Mouse (Mus musculus): Measurements from ENCODE around the gene Ano3. TPM values are rescaled to one million over a fixed set of nuclear protein-coding genes. Genes with fewer than 3 reads are reported as not detected.
A peak's percentile ranks its signal among the peaks of the same experiment; 100 is the strongest.
"Not testable (repeated sequence)": the region's sequence is repeated elsewhere in the genome, so short reads cannot be mapped to it uniquely, and the experiment has no call there.

Gene Ano3
- polyA plus RNA-seq (2012; rRNA removed), result 0.77 and 0.83 TPM in 2 replicates

GRCm38 (mm10) chr2:110950823-110951222 lies at the start of gene Ano3:
Ano3 (minus strand) TSS chr2:110950923.
- not testable (repeated sequence) for DNase-seq (ENCODE audit: low read depth)

DNA sequence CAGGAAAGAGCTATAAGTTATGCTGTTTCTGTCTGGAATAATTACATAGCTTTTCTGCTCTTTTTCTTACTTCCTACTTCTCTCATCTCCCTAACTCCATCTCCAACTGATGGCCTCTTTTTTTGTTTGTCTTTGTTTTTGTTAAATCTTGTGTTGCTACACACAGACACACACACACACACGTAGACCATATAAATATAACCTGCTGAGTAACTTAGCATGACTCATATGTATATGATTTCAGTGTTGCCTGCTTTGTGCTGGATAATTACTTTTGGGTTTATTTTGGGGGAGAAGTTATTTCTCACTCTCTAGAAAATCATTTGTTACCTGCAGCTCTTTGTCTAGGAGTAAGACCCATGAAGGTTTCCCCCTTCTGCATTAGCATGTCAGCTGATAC lies 39.3 kb upstream of the Ano3 start:
- TF ChIP-seq POLR2A (IDR thresholded peaks at IDR 0.05; ENCODE audit: borderline replicate concordance, extremely low read depth, insufficient read depth, insufficient read length, poor library complexity, severe bottlenecking) (no peak), CTCF (IDR thresholded peaks at IDR 0.05; ENCODE audit: borderline replicate concordance, extremely low read depth, insufficient read depth, insufficient read length) (no peak)
- no peak for DNase-seq (ENCODE audit: low read depth)

GRCm38 (mm10) chr2:110989539-110989938 lies 38.8 kb upstream of the Ano3 start:
- peak; percentile 25 for DNase-seq (ENCODE audit: low read depth)
- TF ChIP-seq POLR2A (IDR thresholded peaks at IDR 0.05; ENCODE audit: borderline replicate concordance, extremely low read depth, insufficient read depth, insufficient read length, poor library complexity, severe bottlenecking), result no peak
- peak; percentile 21; the same call in 1 of the 2 replicates for TF ChIP-seq CTCF (IDR thresholded peaks at IDR 0.05; ENCODE audit: borderline replicate concordance, extremely low read depth, insufficient read depth, insufficient read length)

- DNase-seq (ENCODE audit: low read depth), result peak; percentile 41
Observed at GRCm38 (mm10) chr2:110985853-110986271, 35.1 kb upstream of the Ano3 start.

DNA sequence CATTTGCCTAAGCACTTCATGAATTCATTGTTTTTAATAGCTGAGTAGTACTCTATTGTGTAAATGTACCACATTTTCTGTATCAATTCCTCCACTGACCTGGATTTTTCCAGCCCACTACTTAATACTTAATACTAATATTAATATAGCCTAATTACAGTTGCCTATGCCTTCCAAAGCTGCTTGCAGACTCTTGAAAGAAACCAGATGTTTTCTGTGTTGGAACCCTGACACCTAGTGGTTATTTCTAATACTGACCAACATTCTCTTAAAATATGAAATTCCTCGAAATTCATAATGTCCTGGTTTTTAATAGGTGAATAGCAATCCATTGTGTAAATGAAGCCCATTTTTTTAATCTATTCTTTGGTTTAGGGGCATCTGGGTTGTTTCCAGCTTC lies 31.0 kb upstream of the Ano3 start:
- TF ChIP-seq CTCF (IDR thresholded peaks at IDR 0.05; ENCODE audit: borderline replicate concordance, extremely low read depth, insufficient read depth, insufficient read length) (0 out of 2 replicates have a peak, but pooled peaks have one; percentile 8), POLR2A (IDR thresholded peaks at IDR 0.05; ENCODE audit: borderline replicate concordance, extremely low read depth, insufficient read depth, insufficient read length, poor library complexity, severe bottlenecking) (no peak)
- DNase-seq (ENCODE audit: low read depth), result peak; percentile 72

More at GRCm38 (mm10) chr2:110985853-110986271, 35.1 kb upstream of the Ano3 start:
- TF ChIP-seq CTCF (IDR thresholded peaks at IDR 0.05; ENCODE audit: borderline replicate concordance, extremely low read depth, insufficient read depth, insufficient read length), result no peak
- no peak for TF ChIP-seq POLR2A (IDR thresholded peaks at IDR 0.05; ENCODE audit: borderline replicate concordance, extremely low read depth, insufficient read depth, insufficient read length, poor library complexity, severe bottlenecking)

GRCm38 (mm10) chr2:110979610-110980009 lies 28.9 kb upstream of the Ano3 start:
- DNase-seq (ENCODE audit: low read depth), result no peak
- no peak for TF ChIP-seq CTCF (IDR thresholded peaks at IDR 0.05; ENCODE audit: borderline replicate concordance, extremely low read depth, insufficient read depth, insufficient read length)
- TF ChIP-seq POLR2A (IDR thresholded peaks at IDR 0.05; ENCODE audit: borderline replicate concordance, extremely low read depth, insufficient read depth, insufficient read length, poor library complexity, severe bottlenecking), result no peak

GRCm38 (mm10) chr2:110976871-110977270 lies 26.1 kb upstream of the Ano3 start:
- DNase-seq (ENCODE audit: low read depth), result no peak
- no peak for TF ChIP-seq POLR2A (IDR thresholded peaks at IDR 0.05; ENCODE audit: borderline replicate concordance, extremely low read depth, insufficient read depth, insufficient read length, poor library complexity, severe bottlenecking)
- TF ChIP-seq CTCF (IDR thresholded peaks at IDR 0.05; ENCODE audit: borderline replicate concordance, extremely low read depth, insufficient read depth, insufficient read length), result no peak

GRCm38 (mm10) chr2:110970158-110970557 lies 19.4 kb upstream of the Ano3 start:
- DNase-seq (ENCODE audit: low read depth), result no peak
- TF ChIP-seq CTCF (IDR thresholded peaks at IDR 0.05; ENCODE audit: borderline replicate concordance, extremely low read depth, insufficient read depth, insufficient read length) (no peak), POLR2A (IDR thresholded peaks at IDR 0.05; ENCODE audit: borderline replicate concordance, extremely low read depth, insufficient read depth, insufficient read length, poor library complexity, severe bottlenecking) (no peak)

DNA sequence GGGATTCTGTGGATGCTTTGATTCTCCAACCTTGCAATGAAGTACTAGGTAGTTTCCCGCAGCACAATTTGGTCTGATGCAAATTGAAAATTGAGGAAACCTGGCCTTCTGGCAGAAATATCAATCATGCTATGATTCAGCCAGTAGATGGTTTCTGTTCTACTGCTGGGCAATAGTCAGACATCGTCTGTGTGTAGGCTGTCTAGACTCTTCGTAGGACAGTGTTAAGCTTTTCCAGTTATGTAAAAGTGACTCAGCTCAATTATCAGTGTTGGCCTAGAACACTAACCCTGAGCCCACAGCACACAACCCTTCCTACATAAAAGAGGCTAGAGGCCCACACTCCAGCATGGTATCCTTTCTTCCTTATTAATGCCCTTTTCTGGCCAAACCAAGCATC lies 14.7 kb upstream of the Ano3 start:
- DNase-seq (ENCODE audit: low read depth), result no peak
- TF ChIP-seq CTCF (IDR thresholded peaks at IDR 0.05; ENCODE audit: borderline replicate concordance, extremely low read depth, insufficient read depth, insufficient read length), result no peak
- no peak for TF ChIP-seq POLR2A (IDR thresholded peaks at IDR 0.05; ENCODE audit: borderline replicate concordance, extremely low read depth, insufficient read depth, insufficient read length, poor library complexity, severe bottlenecking)

DNA sequence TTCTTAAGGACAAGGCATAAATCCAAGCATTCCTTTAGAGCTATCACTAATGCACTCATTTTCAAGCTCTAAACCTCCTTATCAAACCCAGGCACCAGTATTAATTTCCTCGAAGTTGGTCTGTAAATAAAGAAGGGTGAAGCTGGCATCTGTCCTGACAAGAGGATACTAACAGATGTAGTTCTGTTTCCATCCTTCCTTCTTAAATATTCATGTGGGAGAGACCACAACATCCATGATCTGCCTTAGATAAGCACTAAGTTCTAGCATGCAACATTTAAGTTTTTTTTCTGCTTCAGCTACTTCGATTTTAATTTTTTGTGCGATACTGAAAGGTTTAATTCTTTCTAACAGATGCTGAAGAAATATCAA lies 305 bp downstream of the Ano3 start:
- no peak for DNase-seq (ENCODE audit: low read depth)
- TF ChIP-seq POLR2A (IDR thresholded peaks at IDR 0.05; ENCODE audit: borderline replicate concordance, extremely low read depth, insufficient read depth, insufficient read length, poor library complexity, severe bottlenecking) (no peak), CTCF (IDR thresholded peaks at IDR 0.05; ENCODE audit: borderline replicate concordance, extremely low read depth, insufficient read depth, insufficient read length) (no peak)

- TF ChIP-seq CTCF (IDR thresholded peaks at IDR 0.05; ENCODE audit: borderline replicate concordance, extremely low read depth, insufficient read depth, insufficient read length) (peak; percentile 14; the same call in 1 of the 2 replicates), POLR2A (IDR thresholded peaks at IDR 0.05; ENCODE audit: borderline replicate concordance, extremely low read depth, insufficient read depth, insufficient read length, poor library complexity, severe bottlenecking) (no peak)
- DNase-seq (ENCODE audit: low read depth), result peak; percentile 84
Observed at GRCm38 (mm10) chr2:110949679-110950431, 868 bp downstream of the Ano3 start.

DNA sequence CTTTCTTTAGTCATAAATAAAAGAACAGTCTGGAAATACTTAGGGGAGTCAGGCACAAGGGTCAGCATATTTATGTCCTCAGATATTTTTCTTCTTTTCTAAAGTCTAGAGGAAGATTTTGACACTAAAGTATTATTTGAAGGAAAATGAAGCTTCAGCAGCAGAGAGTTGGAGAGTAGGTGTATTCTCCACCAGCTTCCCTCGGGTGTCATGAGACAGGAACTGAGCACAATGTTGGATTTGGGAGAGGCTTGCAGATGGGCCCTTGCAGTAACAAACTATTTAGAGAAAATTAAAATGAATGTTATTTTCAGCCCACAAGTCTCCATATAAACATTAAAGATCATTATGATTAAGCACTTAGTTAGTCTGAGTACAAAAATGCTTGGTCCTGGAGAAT lies 5.6 kb downstream of the Ano3 start:
- DNase-seq (ENCODE audit: low read depth), result no peak
- TF ChIP-seq CTCF (IDR thresholded peaks at IDR 0.05; ENCODE audit: borderline replicate concordance, extremely low read depth, insufficient read depth, insufficient read length) (no peak), POLR2A (IDR thresholded peaks at IDR 0.05; ENCODE audit: borderline replicate concordance, extremely low read depth, insufficient read depth, insufficient read length, poor library complexity, severe bottlenecking) (no peak)
